Mouse (Mus musculus): ENCODE results near the gene Acss2. TPM values are rescaled to one million over a fixed set of nuclear protein-coding genes. Genes with fewer than 3 reads are reported as not detected.
A peak's percentile ranks its signal among the peaks of the same experiment; 100 is the strongest.

Acss2 gene
- polyA plus RNA-seq, 1 experiment from 2014 or later, result 29.4 TPM

GRCm38 (mm10) chr2:155619817-155620216, 102.1 kb downstream of the Acss2 start:
- WGBS, result 20% methylated on average over 8 of the region's 8 CpGs
- H3K27ac ChIP-seq (replicated peaks), result no peak overlapping the region
- no peak for ATAC-seq (ENCODE audit: low FRiP score)

GRCm38 (mm10) chr2:155622606-155623005, 104.9 kb downstream of the Acss2 start:
- no peak overlapping the region for H3K27ac ChIP-seq (replicated peaks)
- WGBS, result 27% methylated on average over 11 of the region's 11 CpGs
- no peaks in the 10 kb centered on the region for H3K36me3 ChIP-seq
- no peak overlapping the region for H3K9ac ChIP-seq (replicated peaks)
- ATAC-seq (ENCODE audit: low FRiP score), result no peak
- H3K4me2 ChIP-seq, result no peak overlapping the region
- H3K9me3 ChIP-seq (replicated peaks), result no peaks in the 10 kb centered on the region
- peaks cover 5% of the 10 kb centered on the region for H3K27me3 ChIP-seq (replicated peaks)
- H3K4me3 ChIP-seq (replicated peaks), result no peak overlapping the region
- peaks cover 3% of the 10 kb centered on the region; the same call in 1 of the 2 replicates for H3K4me1 ChIP-seq

More at GRCm38 (mm10) chr2:155619817-155620216, 102.1 kb downstream of the Acss2 start:
- Histone ChIP-seq H3K4me2 (no peak overlapping the region), H3K27me3 (replicated peaks) (no peaks in the 10 kb centered on the region; the same call in 1 of the 2 replicates), H3K36me3 (no peaks in the 10 kb centered on the region), H3K4me1 (no peaks in the 10 kb centered on the region), H3K4me3 (replicated peaks) (no peak overlapping the region), H3K9ac (replicated peaks) (no peak overlapping the region), H3K9me3 (replicated peaks) (no peaks in the 10 kb centered on the region)

GRCm38 (mm10) chr2:155623996-155624395, 106.2 kb downstream of the Acss2 start:
- Histone ChIP-seq H3K27ac (replicated peaks) (no peak overlapping the region), H3K9ac (replicated peaks) (no peak overlapping the region), H3K9me3 (replicated peaks) (no peaks in the 10 kb centered on the region), H3K4me2 (no peak overlapping the region), H3K4me3 (replicated peaks) (no peak overlapping the region), H3K27me3 (replicated peaks) (peaks cover 19% of the 10 kb centered on the region), H3K4me1 (peaks cover 6% of the 10 kb centered on the region), H3K36me3 (no peaks in the 10 kb centered on the region)
- no peak for ATAC-seq (ENCODE audit: low FRiP score)
- 86% methylated on average over 6 of the region's 6 CpGs for WGBS

- H3K9me3 ChIP-seq (replicated peaks), result no peaks in the 10 kb centered on the region
- H3K4me1 ChIP-seq, result peaks cover 13% of the 10 kb centered on the region
- H3K36me3 ChIP-seq, result no peaks in the 10 kb centered on the region
- H3K4me2 ChIP-seq, result no peak overlapping the region
- H3K4me3 ChIP-seq (replicated peaks), result no peak overlapping the region
- 44% methylated on average over 10 of the region's 10 CpGs for WGBS
- no peak overlapping the region for H3K27ac ChIP-seq (replicated peaks)
- peaks cover 23% of the 10 kb centered on the region for H3K27me3 ChIP-seq (replicated peaks)
- H3K9ac ChIP-seq (replicated peaks), result no peak overlapping the region
- no peak for ATAC-seq (ENCODE audit: low FRiP score)
These were observed 107.0 kb downstream of the Acss2 start for GRCm38 (mm10) chr2:155624730-155625129.

- peaks cover 38% of the 10 kb centered on the region for H3K27me3 ChIP-seq (replicated peaks)
- H3K4me1 ChIP-seq, result peaks cover 25% of the 10 kb centered on the region
- no peak for ATAC-seq (ENCODE audit: low FRiP score)
- H3K9me3 ChIP-seq (replicated peaks), result no peaks in the 10 kb centered on the region
- no peak overlapping the region for H3K27ac ChIP-seq (replicated peaks)
- WGBS, result 36% methylated on average over 15 of the region's 15 CpGs
- no peak overlapping the region for H3K4me3 ChIP-seq (replicated peaks)
- no peak overlapping the region for H3K4me2 ChIP-seq
- H3K36me3 ChIP-seq, result peaks cover 1% of the 10 kb centered on the region
- H3K9ac ChIP-seq (replicated peaks), result no peak overlapping the region
These were observed 108.5 kb downstream of the Acss2 start for GRCm38 (mm10) chr2:155626277-155626676.

GRCm38 (mm10) chr2:155627030-155627738, 109.4 kb downstream of the Acss2 start:
- H3K9ac ChIP-seq (replicated peaks), result no peak overlapping the region
- ATAC-seq (ENCODE audit: low FRiP score), result no peak
- no peak overlapping the region for H3K4me3 ChIP-seq (replicated peaks)
- H3K9me3 ChIP-seq (replicated peaks), result no peaks in the 10 kb centered on the region
- H3K4me2 ChIP-seq, result no peak overlapping the region
- WGBS, result 48% methylated on average over 21 of the region's 21 CpGs
- no peak overlapping the region for H3K27ac ChIP-seq (replicated peaks)
- H3K4me1 ChIP-seq, result peaks cover 26% of the 10 kb centered on the region
- H3K27me3 ChIP-seq (replicated peaks), result peaks cover 47% of the 10 kb centered on the region
- peaks cover 9% of the 10 kb centered on the region for H3K36me3 ChIP-seq

GRCm38 (mm10) chr2:155628112-155628511, 110.4 kb downstream of the Acss2 start:
- Histone ChIP-seq H3K4me2 (no peak overlapping the region), H3K27me3 (replicated peaks) (peaks cover 56% of the 10 kb centered on the region), H3K4me1 (peaks cover 26% of the 10 kb centered on the region), H3K36me3 (peaks cover 18% of the 10 kb centered on the region), H3K27ac (replicated peaks) (no peak overlapping the region), H3K9me3 (replicated peaks) (no peaks in the 10 kb centered on the region), H3K9ac (replicated peaks) (no peak overlapping the region), H3K4me3 (replicated peaks) (no peak overlapping the region)
- no peak for ATAC-seq (ENCODE audit: low FRiP score)
- 84% methylated on average over 9 of the region's 9 CpGs for WGBS

- no peak overlapping the region for H3K27ac ChIP-seq (replicated peaks)
- H3K4me2 ChIP-seq, result peak overlapping the region; percentile 74
- peaks cover 60% of the 10 kb centered on the region for H3K27me3 ChIP-seq (replicated peaks)
- no peaks in the 10 kb centered on the region for H3K9me3 ChIP-seq (replicated peaks)
- H3K4me1 ChIP-seq, result peaks cover 26% of the 10 kb centered on the region
- ATAC-seq (ENCODE audit: low FRiP score), result no peak
- H3K9ac ChIP-seq (replicated peaks), result no peak overlapping the region
- H3K4me3 ChIP-seq (replicated peaks), result no peak overlapping the region
- 74% methylated on average over 13 of the region's 13 CpGs for WGBS
- peaks cover 22% of the 10 kb centered on the region for H3K36me3 ChIP-seq
These were observed 110.8 kb downstream of the Acss2 start for GRCm38 (mm10) chr2:155628519-155628918.

- under 1% methylated on average over 35 of the region's 35 CpGs for whole genome bisulfite sequencing
- H3K4me2 ChIP-seq, result peak overlapping the region; percentile 74
- ATAC-seq (ENCODE audit: low FRiP score), result peak; percentile 54
- peak overlapping the region; percentile 48 for H3K9ac ChIP-seq (replicated peaks)
- peak overlapping the region; percentile 40 for H3K4me3 ChIP-seq (replicated peaks)
- H3K27ac ChIP-seq (replicated peaks), result peak overlapping the region; percentile 29; the same call in 1 of the 2 replicates
- peaks cover 26% of the 10 kb centered on the region for H3K4me1 ChIP-seq
- no peaks in the 10 kb centered on the region for H3K9me3 ChIP-seq (replicated peaks)
- peaks cover 29% of the 10 kb centered on the region for H3K36me3 ChIP-seq
- peaks cover 68% of the 10 kb centered on the region for H3K27me3 ChIP-seq (replicated peaks)
These were observed 111.5 kb downstream of the Acss2 start for GRCm38 (mm10) chr2:155629231-155629661.

GRCm38 (mm10) chr2:155630153-155630552, 112.4 kb downstream of the Acss2 start:
- no peak overlapping the region for H3K4me2 ChIP-seq
- no peak overlapping the region for H3K4me3 ChIP-seq (replicated peaks)
- 34% methylated on average over 20 of the region's 20 CpGs for WGBS
- H3K9ac ChIP-seq (replicated peaks), result no peak overlapping the region
- peaks cover 26% of the 10 kb centered on the region for H3K4me1 ChIP-seq
- H3K9me3 ChIP-seq (replicated peaks), result no peaks in the 10 kb centered on the region
- peaks cover 38% of the 10 kb centered on the region for H3K36me3 ChIP-seq
- ATAC-seq (ENCODE audit: low FRiP score), result no peak
- peaks cover 76% of the 10 kb centered on the region for H3K27me3 ChIP-seq (replicated peaks)
- no peak overlapping the region for H3K27ac ChIP-seq (replicated peaks)

GRCm38 (mm10) chr2:155630590-155631416, 113.1 kb downstream of the Acss2 start:
- ATAC-seq (ENCODE audit: low FRiP score), result no peak
- no peak overlapping the region for H3K4me2 ChIP-seq
- no peaks in the 10 kb centered on the region for H3K9me3 ChIP-seq (replicated peaks)
- H3K4me3 ChIP-seq (replicated peaks), result no peak overlapping the region
- H3K27ac ChIP-seq (replicated peaks), result no peak overlapping the region
- H3K27me3 ChIP-seq (replicated peaks), result peaks cover 77% of the 10 kb centered on the region
- WGBS, result 27% methylated on average over 43 of the region's 43 CpGs
- H3K36me3 ChIP-seq, result peaks cover 45% of the 10 kb centered on the region
- peaks cover 26% of the 10 kb centered on the region for H3K4me1 ChIP-seq
- H3K9ac ChIP-seq (replicated peaks), result no peak overlapping the region
